ENCODE assay signal across 14 mouse cellular contexts in the genomic region with DNA sequence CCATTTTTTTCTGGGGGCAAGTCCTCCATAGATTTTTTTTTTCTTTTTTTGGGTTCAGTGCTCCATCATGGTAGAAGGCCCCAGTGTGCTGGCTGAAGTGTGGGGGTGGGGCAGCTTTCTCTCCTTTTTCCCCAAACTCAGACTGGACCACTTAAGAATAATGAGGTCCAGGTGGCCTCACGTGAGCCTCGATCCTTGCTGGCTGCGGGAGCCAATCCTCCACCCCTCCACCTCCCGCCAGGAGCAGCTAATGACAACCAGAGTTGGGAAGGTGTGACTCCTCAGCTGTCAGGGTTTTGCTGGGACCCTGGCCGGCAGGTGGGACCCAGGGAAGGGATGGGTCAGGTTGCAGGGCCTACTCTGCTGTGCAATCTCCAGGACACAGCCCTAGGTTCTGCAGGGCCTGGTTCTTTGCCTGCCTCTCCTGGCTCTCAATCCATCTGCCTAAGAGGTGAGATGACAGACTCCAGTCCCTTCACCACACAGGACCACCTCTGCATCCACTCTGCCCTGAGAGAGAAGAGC. TPM values are rescaled to one million over a fixed set of nuclear protein-coding genes. Genes with fewer than 3 reads are reported as not detected.
A peak's percentile ranks its signal among the peaks of the same experiment; 100 is the strongest.
DNase-seq lines count a peak whose midpoint lies in the region; ATAC-seq and TF ChIP-seq lines count a peak whose summit lies in the region.
"Had no signal": no experiment of that assay in that cellular context is flagged by ENCODE, and none has a peak within 500 bp of the region (broad histone marks: within the 10 kb centered on the region; RNA-seq: fewer than 3 reads in every experiment).

No protein-coding gene starts in this region.

- peaks cover 48% of the 10 kb centered on the region for H3K4me1 ChIP-seq in cerebellum, adult 2 months (ENCODE audit: control insufficient read depth, insufficient read depth, low read length)
- peaks cover 64% of the 10 kb centered on the region for H3K4me1 ChIP-seq in intestine, embryonic 14.5 days (replicated peaks; ENCODE audit: control insufficient read depth, insufficient read depth, low read length)
- peaks cover 16% of the 10 kb centered on the region for H3K4me1 ChIP-seq in intestine, postnatal 0 days (replicated peaks; ENCODE audit: control insufficient read depth, insufficient read depth, low read length)
- peaks cover 64% of the 10 kb centered on the region for H3K4me1 ChIP-seq in intestine, embryonic 16.5 days (ENCODE audit: control insufficient read depth, insufficient read depth, low read length)
- peaks cover 54% of the 10 kb centered on the region for H3K4me1 ChIP-seq in stomach, embryonic 15.5 days

- DNase-seq in cerebellum, adult 2 months: no peak
- DNase-seq in intestine, embryonic 14.5 days (ENCODE audit: low spot score): no peak
- DNase-seq in right cerebral cortex, adult 2 months (ENCODE audit: low spot score in 2 of 2): no peak
- DNase-seq: cerebellum, adult 9-10 months; gastrocnemius, postnatal 36 days; layer of hippocampus, adult 9-11 months; thymus, adult 2 months had no signal

- no peak for TF ChIP-seq POLR2A in cerebellum, adult 2 months (IDR thresholded peaks at IDR 0.05; ENCODE audit: borderline replicate concordance, insufficient read depth, low read length)

- H3K27ac ChIP-seq in cerebellum, adult 2 months (ENCODE audit: insufficient read depth, low read length): 0 out of 2 replicates have a peak overlapping the region, but pooled peaks have one; percentile 19
- peak overlapping the region; percentile 57; the same call in 1 of the 2 replicates for H3K27ac ChIP-seq in intestine, embryonic 14.5 days (ENCODE audit: low read depth)
- no peak overlapping the region for H3K27ac ChIP-seq in intestine, postnatal 0 days (ENCODE audit: low read depth, low read length)
- peak overlapping the region; percentile 72 for H3K27ac ChIP-seq in intestine, embryonic 16.5 days (ENCODE audit: low read length)
- H3K27ac ChIP-seq in stomach, embryonic 15.5 days: peak overlapping the region; percentile 8; the same call in 1 of the 2 replicates
- H3K27ac ChIP-seq: kidney, postnatal 0 days had no signal

- no peak for ATAC-seq in cerebellum, adult (ENCODE audit: insufficient number of reproducible peaks, low FRiP score, low TSS enrichment)
- no peak for ATAC-seq in intestine, embryonic 14.5 days (replicated peaks; ENCODE audit: low FRiP score, low TSS enrichment, low read depth)
- no peak for ATAC-seq in intestine, postnatal 0 days
- ATAC-seq in intestine, embryonic 16.5 days: no peak
- no peak for ATAC-seq in stomach, embryonic 15.5 days (ENCODE audit: insufficient read depth, low FRiP score, low read depth)
- ATAC-seq in megakaryocyte-erythroid progenitor cell, adult 5-6 weeks (replicated peaks; ENCODE audit: low FRiP score, low TSS enrichment, poor library complexity, severe bottlenecking): no peak
- ATAC-seq: lung, postnatal 0 days had no signal

- H3K27me3 ChIP-seq in cerebellum, adult 2 months (ENCODE audit: control insufficient read depth, insufficient read depth, low read length): no peaks in the 10 kb centered on the region
- no peaks in the 10 kb centered on the region for H3K27me3 ChIP-seq in intestine, embryonic 14.5 days (replicated peaks; ENCODE audit: control insufficient read depth, insufficient read depth, low read length)
- H3K27me3 ChIP-seq in intestine, postnatal 0 days (replicated peaks; ENCODE audit: control insufficient read depth, insufficient read depth, low read length): no peaks in the 10 kb centered on the region
- no peaks in the 10 kb centered on the region for H3K27me3 ChIP-seq in intestine, embryonic 16.5 days (replicated peaks; ENCODE audit: control insufficient read depth, insufficient read depth, low read length)
- no peaks in the 10 kb centered on the region for H3K27me3 ChIP-seq in stomach, embryonic 15.5 days (replicated peaks)

- no peak for TF ChIP-seq CTCF in cerebellum, adult 2 months (IDR thresholded peaks at IDR 0.05; ENCODE audit: borderline replicate concordance, insufficient read depth, low read depth, low read length)
- TF ChIP-seq CTCF in intestine, postnatal 0 days (IDR thresholded peaks at IDR 0.05; ENCODE audit: low read depth): no peak

- no peak overlapping the region for H3K4me3 ChIP-seq in cerebellum, adult 2 months (replicated peaks; ENCODE audit: insufficient read depth, low read depth, low read length)
- no peak overlapping the region for H3K4me3 ChIP-seq in intestine, embryonic 14.5 days (ENCODE audit: low read depth, low read length)
- no peak overlapping the region for H3K4me3 ChIP-seq in intestine, postnatal 0 days (ENCODE audit: low read depth, low read length)
- no peak overlapping the region for H3K4me3 ChIP-seq in intestine, embryonic 16.5 days (ENCODE audit: low read length)
- no peak overlapping the region for H3K4me3 ChIP-seq in stomach, embryonic 15.5 days (replicated peaks)

- H3K36me3 ChIP-seq in intestine, embryonic 14.5 days (ENCODE audit: control insufficient read depth, insufficient read depth, low read length): no peaks in the 10 kb centered on the region
- H3K36me3 ChIP-seq in intestine, postnatal 0 days (ENCODE audit: control insufficient read depth, insufficient read depth): no peaks in the 10 kb centered on the region
- H3K36me3 ChIP-seq in intestine, embryonic 16.5 days (ENCODE audit: control insufficient read depth, insufficient read depth, low read length): no peaks in the 10 kb centered on the region
- no peaks in the 10 kb centered on the region for H3K36me3 ChIP-seq in stomach, embryonic 15.5 days

- H3K9me3 ChIP-seq in intestine, embryonic 14.5 days (ENCODE audit: control insufficient read depth, low read length): no peaks in the 10 kb centered on the region
- H3K9me3 ChIP-seq in intestine, postnatal 0 days (ENCODE audit: control insufficient read depth): no peaks in the 10 kb centered on the region
- no peaks in the 10 kb centered on the region for H3K9me3 ChIP-seq in intestine, embryonic 16.5 days (ENCODE audit: control insufficient read depth, low read length)
- H3K9me3 ChIP-seq in stomach, embryonic 15.5 days: no peaks in the 10 kb centered on the region

- WGBS in cerebellum, adult 2 months: 87% methylated on average over 5 of the region's 5 CpGs
- 33% methylated on average over 5 of the region's 5 CpGs for WGBS in intestine, embryonic 14.5 days
- 63% methylated on average over 5 of the region's 5 CpGs for WGBS in intestine, postnatal 0 days
- WGBS in intestine, embryonic 16.5 days: 46% methylated on average over 5 of the region's 5 CpGs
- 49% methylated on average over 5 of the region's 5 CpGs for WGBS in stomach, embryonic 15.5 days

- no peak overlapping the region for H3K4me2 ChIP-seq in intestine, embryonic 14.5 days (ENCODE audit: low read length)
- H3K4me2 ChIP-seq in intestine, postnatal 0 days (replicated peaks; ENCODE audit: low read depth): no peak overlapping the region
- no peak overlapping the region for H3K4me2 ChIP-seq in intestine, embryonic 16.5 days (ENCODE audit: low read depth, low read length)
- no peak overlapping the region for H3K4me2 ChIP-seq in stomach, embryonic 15.5 days

- no peak overlapping the region for H3K9ac ChIP-seq in intestine, embryonic 14.5 days (ENCODE audit: low read length)
- H3K9ac ChIP-seq in intestine, postnatal 0 days (ENCODE audit: low read depth, low read length): no peak overlapping the region
- H3K9ac ChIP-seq in intestine, embryonic 16.5 days (ENCODE audit: low read depth, low read length): no peak overlapping the region
- no peak overlapping the region for H3K9ac ChIP-seq in stomach, embryonic 15.5 days

RNA-seq across cellular contexts. Expression of a gene that starts 27.2 kb away (rescaled TPM):
- polyA plus RNA-seq in cerebellum, adult 2 months (2012; rRNA removed): 81.9 and 87.2 TPM in 2 replicates
- 36.1 and 45.8 TPM in 2 replicates for polyA plus RNA-seq in intestine, embryonic 14.5 days (2014; fragmentation: Nextera tagmentation; extraction: Ambion mirVana)
- polyA plus RNA-seq in intestine, postnatal 0 days (2015; fragmentation: Nextera tagmentation; extraction: Ambion mirVana): 26.7 and 33.0 TPM in 2 replicates
- polyA plus RNA-seq in intestine, embryonic 16.5 days (2015; fragmentation: Nextera tagmentation; extraction: Ambion mirVana): 50.3 and 58.1 TPM in 2 replicates
- polyA plus RNA-seq in stomach, embryonic 15.5 days (2015; fragmentation: Nextera tagmentation; extraction: Ambion mirVana): 21.9 and 26.2 TPM in 2 replicates
- 13.0 and 13.8 TPM in 2 replicates for total RNA-seq in megakaryocyte-erythroid progenitor cell, adult 5-6 weeks (2014; fragmentation: Nextera tagmentation)
- 46.6 and 82.1 TPM in 2 replicates for total RNA-seq in megakaryocyte-erythroid progenitor cell, adult 5-6 weeks (2017)
